Mouse (Mus musculus) MEL (cell line): ENCODE data around the gene Kmt5c.
A peak's percentile ranks its signal among the peaks of the same experiment; 100 is the strongest.

ENCODE experiments used
- CTCF ChIP-seq, 3 experiments: IDR thresholded peaks in 2 of 3; conservative IDR thresholded peaks in 1 of 3; 2 replicates each; pipeline ENCODE4 v1.5.1; 2011 to 2012; ENCODE audit warnings: low read length in 3 of 3, low read depth in 2 of 3, mild to moderate bottlenecking in 2 of 3, improper control_type of control experiment in 1 of 3, inconsistent platforms in 1 of 3, mixed read lengths in 1 of 3, moderate library complexity in 1 of 3; ENCODE audit not compliant: control insufficient read depth in 1 of 3, insufficient read depth in 1 of 3, poor library complexity in 1 of 3, severe bottlenecking in 1 of 3
- GATA1 ChIP-seq: IDR thresholded peaks from 2 replicates; pipeline ENCODE4 v1.6.1; 2011; ENCODE audit warnings: low read depth, low read length, improper control_type of control experiment
- MAZ ChIP-seq: IDR thresholded peaks from 2 replicates; pipeline ENCODE4 v1.6.1; 2012; ENCODE audit warnings: low read depth, mild to moderate bottlenecking, inconsistent platforms, low read length, improper control_type of control experiment
- MEF2A ChIP-seq: IDR thresholded peaks from 2 replicates; pipeline ENCODE4 v1.6.1; 2014; ENCODE audit warnings: low read depth, mild to moderate bottlenecking, inconsistent platforms, low read length, improper control_type of control experiment; ENCODE audit not compliant: poor library complexity, insufficient replicate concordance, severe bottlenecking; ENCODE audit errors: extremely low read depth
- POLR2A ChIP-seq, 2 experiments: IDR thresholded peaks; 2 replicates each; pipeline ENCODE4 v1.6.1; 2011 to 2012; ENCODE audit warnings: low read length in 2 of 2, mild to moderate bottlenecking in 2 of 2, control low read depth in 1 of 2, improper control_type of control experiment in 1 of 2, low read depth in 1 of 2, moderate library complexity in 1 of 2; ENCODE audit not compliant: control insufficient read depth in 1 of 2, insufficient read depth in 1 of 2, poor library complexity in 1 of 2
- SIN3A ChIP-seq: IDR thresholded peaks from 2 replicates; pipeline ENCODE4 v1.6.1; 2012; ENCODE audit warnings: low read length, improper control_type of control experiment, inconsistent platforms
- TCF12 ChIP-seq: IDR thresholded peaks from 2 replicates; pipeline ENCODE4 v1.6.1; 2014; ENCODE audit warnings: low read depth, mild to moderate bottlenecking, inconsistent platforms, low read length, improper control_type of control experiment, moderate library complexity
- ZC3H11A ChIP-seq: IDR thresholded peaks from 2 replicates; pipeline ENCODE4 v1.6.1; 2012; ENCODE audit warnings: low read depth, mild to moderate bottlenecking, inconsistent platforms, low read length, improper control_type of control experiment

DNA sequence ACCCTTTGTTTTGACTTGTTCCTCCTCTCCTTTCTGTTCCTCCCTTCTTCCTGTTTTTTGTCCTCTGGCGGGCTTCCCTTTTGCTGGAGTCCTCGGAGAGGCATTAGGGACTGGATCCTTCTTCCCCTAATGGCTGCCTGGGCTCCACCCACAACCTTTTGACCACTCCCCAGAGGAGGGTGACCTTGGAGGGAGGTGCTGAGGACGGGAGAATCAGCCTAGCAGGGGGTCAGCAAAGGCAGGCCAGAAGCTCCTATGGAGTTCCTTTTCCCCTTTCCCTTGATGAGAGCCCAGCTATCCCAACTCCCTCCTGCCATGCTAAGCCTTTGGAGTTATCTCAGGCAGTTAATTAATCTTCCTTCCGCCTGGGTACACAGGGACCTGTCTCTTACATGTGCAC, 1.2 kb downstream of the Kmt5c start:
- TF ChIP-seq POLR2A (IDR thresholded peaks at IDR 0.05; ENCODE audit: control insufficient read depth in 1 of 2, insufficient read depth in 1 of 2, low read depth in 1 of 2, low read length in 2 of 2, poor library complexity in 1 of 2) = peak in 1 of 2 experiments; percentile 60; a peak in 2 of 4 replicates
- no peak for TF ChIP-seq ZC3H11A
- no peak for TF ChIP-seq CTCF (IDR thresholded peaks at IDR 0.05 in 2 of 3, conservative IDR thresholded peaks at IDR 0.05 in 1 of 3; ENCODE audit: control insufficient read depth in 1 of 3, insufficient read depth in 1 of 3, low read depth in 2 of 3, low read length in 3 of 3, poor library complexity in 1 of 3, severe bottlenecking in 1 of 3)
- no peak for TF ChIP-seq MEF2A
- TF ChIP-seq SIN3A = peak; percentile 27; the same call in 1 of the 2 replicates
- no peak for TF ChIP-seq GATA1
- TF ChIP-seq TCF12 = no peak
- TF ChIP-seq MAZ = no peak; the same call in 1 of the 2 replicates
